In genomic region chr2:51767507-51768135, GRCm38 (mm10) we compare ENCODE assay signal across 17 mouse cellular contexts.
DNase-seq lines count a peak whose midpoint lies in the region; ATAC-seq lines count a peak whose summit lies in the region.
"Had no signal": no experiment of that assay in that cellular context is flagged by ENCODE, and none has a peak within 500 bp of the region (broad histone marks: within the 10 kb centered on the region; RNA-seq: fewer than 3 reads in every experiment).

No protein-coding gene starts in this region.

- peaks cover 7% of the 10 kb centered on the region; the same call in 1 of the 2 replicates for H3K4me1 ChIP-seq in heart, embryonic 11.5 days (ENCODE audit: control insufficient read depth, insufficient read depth, low read length)
- 0 out of 2 replicates have a peak, but pooled peaks cover 9% of the 10 kb centered on the region for H3K4me1 ChIP-seq in kidney, embryonic 15.5 days
- H3K4me1 ChIP-seq in kidney, embryonic 16.5 days (ENCODE audit: insufficient read depth, low read length): no peaks in the 10 kb centered on the region
- H3K4me1 ChIP-seq in neural tube, embryonic 11.5 days (ENCODE audit: control insufficient read depth, insufficient read depth, low read length): peaks cover 16% of the 10 kb centered on the region
- H3K4me1 ChIP-seq in forebrain, embryonic 14.5 days (ENCODE audit: control insufficient read depth, insufficient read depth, low read length): peaks cover 15% of the 10 kb centered on the region
- H3K4me1 ChIP-seq: liver, embryonic 12.5 days had no signal

- no peak overlapping the region for H3K4me3 ChIP-seq in heart, embryonic 11.5 days (ENCODE audit: low read depth, low read length)
- H3K4me3 ChIP-seq in kidney, embryonic 15.5 days (replicated peaks): no peak overlapping the region
- H3K4me3 ChIP-seq in kidney, embryonic 16.5 days (ENCODE audit: low read length): no peak overlapping the region
- no peak overlapping the region for H3K4me3 ChIP-seq in neural tube, embryonic 11.5 days (ENCODE audit: low read depth, low read length)
- no peak overlapping the region for H3K4me3 ChIP-seq in forebrain, embryonic 14.5 days (ENCODE audit: low read depth, low read length)
- H3K4me3 ChIP-seq: left cerebral cortex, adult 2 months; liver, embryonic 12.5 days; midbrain, embryonic 15.5 days had no signal

- 46% methylated on average over 4 of the region's 4 CpGs for WGBS in heart, embryonic 11.5 days (ENCODE audit: insufficient replicate concordance)
- WGBS in kidney, embryonic 15.5 days: 42% methylated on average over 4 of the region's 4 CpGs
- 45% methylated on average over 4 of the region's 4 CpGs for WGBS in kidney, embryonic 16.5 days
- 38% methylated on average over 4 of the region's 4 CpGs for WGBS in neural tube, embryonic 11.5 days
- WGBS in forebrain, embryonic 14.5 days: 55% methylated on average over 4 of the region's 4 CpGs

- DNase-seq in heart, adult 11 months: no peak
- DNase-seq in embryo, embryonic 9.5 days (ENCODE audit: extremely low spot score): peak; percentile 38
- peak; percentile 36 for DNase-seq in neural tube, embryonic 11.5 days (ENCODE audit: low spot score)
- no peak for DNase-seq in forebrain, embryonic 14.5 days (ENCODE audit: low spot score)
- DNase-seq: adrenal gland, postnatal 25 days; B cell, adult 2 months; gastrocnemius, postnatal 25 days; kidney, postnatal 4 days; right cerebral cortex, postnatal 25 days had no signal

- H3K27me3 ChIP-seq in heart, embryonic 11.5 days (ENCODE audit: control insufficient read depth, insufficient read depth, low read length): no peaks in the 10 kb centered on the region
- no peaks in the 10 kb centered on the region for H3K27me3 ChIP-seq in kidney, embryonic 15.5 days
- no peaks in the 10 kb centered on the region for H3K27me3 ChIP-seq in kidney, embryonic 16.5 days (ENCODE audit: insufficient read depth, low read length)
- H3K27me3 ChIP-seq in neural tube, embryonic 11.5 days (ENCODE audit: control insufficient read depth, insufficient read depth, low read length): no peaks in the 10 kb centered on the region
- no peaks in the 10 kb centered on the region for H3K27me3 ChIP-seq in forebrain, embryonic 14.5 days (replicated peaks; ENCODE audit: control insufficient read depth, insufficient read depth, low read length)
- H3K27me3 ChIP-seq: liver, embryonic 12.5 days; midbrain, embryonic 15.5 days had no signal

- H3K4me2 ChIP-seq in heart, embryonic 11.5 days: no peak overlapping the region
- no peak overlapping the region for H3K4me2 ChIP-seq in kidney, embryonic 15.5 days
- no peak overlapping the region for H3K4me2 ChIP-seq in kidney, embryonic 16.5 days (replicated peaks; ENCODE audit: low read depth, low read length)
- no peak overlapping the region for H3K4me2 ChIP-seq in neural tube, embryonic 11.5 days (ENCODE audit: low read depth)
- H3K4me2 ChIP-seq in forebrain, embryonic 14.5 days (ENCODE audit: low read length): no peak overlapping the region
- H3K4me2 ChIP-seq: liver, embryonic 12.5 days; midbrain, embryonic 15.5 days had no signal

- no peaks in the 10 kb centered on the region for H3K36me3 ChIP-seq in heart, embryonic 11.5 days (ENCODE audit: control insufficient read depth, insufficient read depth, low read length)
- H3K36me3 ChIP-seq in kidney, embryonic 15.5 days: no peaks in the 10 kb centered on the region
- no peaks in the 10 kb centered on the region for H3K36me3 ChIP-seq in kidney, embryonic 16.5 days (ENCODE audit: insufficient read depth, low read length)
- no peaks in the 10 kb centered on the region for H3K36me3 ChIP-seq in neural tube, embryonic 11.5 days (ENCODE audit: control insufficient read depth, insufficient read depth, low read length)
- H3K36me3 ChIP-seq in forebrain, embryonic 14.5 days (ENCODE audit: control insufficient read depth, insufficient read depth, low read length): no peaks in the 10 kb centered on the region
- H3K36me3 ChIP-seq: liver, embryonic 12.5 days; midbrain, embryonic 15.5 days had no signal

- H3K9me3 ChIP-seq in heart, embryonic 11.5 days (replicated peaks; ENCODE audit: control insufficient read depth, low read length): no peaks in the 10 kb centered on the region
- H3K9me3 ChIP-seq in kidney, embryonic 15.5 days (replicated peaks): no peaks in the 10 kb centered on the region
- H3K9me3 ChIP-seq in kidney, embryonic 16.5 days (ENCODE audit: low read length): no peaks in the 10 kb centered on the region
- no peaks in the 10 kb centered on the region for H3K9me3 ChIP-seq in neural tube, embryonic 11.5 days (ENCODE audit: control insufficient read depth, low read length)
- H3K9me3 ChIP-seq in forebrain, embryonic 14.5 days (replicated peaks; ENCODE audit: control insufficient read depth, low read length): no peaks in the 10 kb centered on the region
- H3K9me3 ChIP-seq: liver, embryonic 12.5 days; midbrain, embryonic 15.5 days had no signal

- peak overlapping the region; percentile 68; the same call in 1 of the 2 replicates for H3K27ac ChIP-seq in heart, embryonic 11.5 days (ENCODE audit: low read depth, low read length)
- H3K27ac ChIP-seq in kidney, embryonic 15.5 days: peak overlapping the region; percentile 28; the same call in 1 of the 2 replicates
- H3K27ac ChIP-seq in kidney, embryonic 16.5 days (ENCODE audit: low read length): no peak overlapping the region
- no peak overlapping the region for H3K27ac ChIP-seq in neural tube, embryonic 11.5 days (ENCODE audit: low read depth, low read length)
- H3K27ac ChIP-seq in forebrain, embryonic 14.5 days (ENCODE audit: low read depth, low read length): no peak overlapping the region
- H3K27ac ChIP-seq: left cerebral cortex, adult 2 months; liver, embryonic 12.5 days had no signal

- no peak for ATAC-seq in heart, embryonic 11.5 days (replicated peaks; ENCODE audit: insufficient number of reproducible peaks, low FRiP score, low TSS enrichment)
- no peak; the same call in 1 of the 2 replicates for ATAC-seq in kidney, embryonic 15.5 days (replicated peaks; ENCODE audit: low FRiP score)
- no peak for ATAC-seq in kidney, embryonic 16.5 days (ENCODE audit: low FRiP score, low TSS enrichment)
- no peak for ATAC-seq in neural tube, embryonic 11.5 days (ENCODE audit: insufficient read depth, low FRiP score, low TSS enrichment)
- ATAC-seq in forebrain, embryonic 14.5 days: no peak
- ATAC-seq in erythroid progenitor cell, adult 5-6 weeks (replicated peaks; ENCODE audit: low FRiP score, poor library complexity, severe bottlenecking): no peak
- ATAC-seq: liver, embryonic 12.5 days; lung, postnatal 0 days had no signal

- H3K9ac ChIP-seq in heart, embryonic 11.5 days (ENCODE audit: low read depth, low read length): no peak overlapping the region
- H3K9ac ChIP-seq in kidney, embryonic 15.5 days: no peak overlapping the region
- H3K9ac ChIP-seq in kidney, embryonic 16.5 days (replicated peaks; ENCODE audit: low read length): no peak overlapping the region
- no peak overlapping the region for H3K9ac ChIP-seq in neural tube, embryonic 11.5 days (ENCODE audit: low read length)
- H3K9ac ChIP-seq in forebrain, embryonic 14.5 days (ENCODE audit: low read length): no peak overlapping the region
- H3K9ac ChIP-seq: liver, embryonic 12.5 days had no signal

Comparison
In these comparisons a context has a peak if more than half of its experiments do, and no peak if none do; other contexts are left out.
1. H3K27ac ChIP-seq: peak in heart, embryonic 11.5 days (single experiment) and kidney, embryonic 15.5 days (single experiment); none in kidney, embryonic 16.5 days (single experiment), neural tube, embryonic 11.5 days (single experiment) and forebrain, embryonic 14.5 days (single experiment).
2. DNase-seq: peak in embryo, embryonic 9.5 days (single experiment) and neural tube, embryonic 11.5 days (single experiment); none in heart, adult 11 months (single experiment) and forebrain, embryonic 14.5 days (single experiment).